Mouse (Mus musculus): ENCODE measurements around the gene Neurl4.
"Not testable (repeated sequence)": the region's sequence is repeated elsewhere in the genome, so short reads cannot be mapped to it uniquely, and the experiment has no call there.

Neurl4 gene

GRCm38 (mm10) chr11:69900471-69901405 lies at the start of gene Neurl4, which contains the start of gene 2810408A11Rik:
TSS of gene Neurl4 (plus strand) at chr11:69901072.
TSS of gene 2810408A11Rik (minus strand) at chr11:69900987.
- peak; percentile 93 for DNase-seq

GRCm38 (mm10) chr11:69853994-69854393 lies 46.9 kb upstream of the Neurl4 start:
- DNase-seq: peak; percentile 33

- DNase-seq: no peak
Observed at GRCm38 (mm10) chr11:69854680-69855079, 46.2 kb upstream of the Neurl4 start.

GRCm38 (mm10) chr11:69855347-69855746 lies 45.5 kb upstream of the Neurl4 start:
- peak; percentile 78 for DNase-seq

DNA sequence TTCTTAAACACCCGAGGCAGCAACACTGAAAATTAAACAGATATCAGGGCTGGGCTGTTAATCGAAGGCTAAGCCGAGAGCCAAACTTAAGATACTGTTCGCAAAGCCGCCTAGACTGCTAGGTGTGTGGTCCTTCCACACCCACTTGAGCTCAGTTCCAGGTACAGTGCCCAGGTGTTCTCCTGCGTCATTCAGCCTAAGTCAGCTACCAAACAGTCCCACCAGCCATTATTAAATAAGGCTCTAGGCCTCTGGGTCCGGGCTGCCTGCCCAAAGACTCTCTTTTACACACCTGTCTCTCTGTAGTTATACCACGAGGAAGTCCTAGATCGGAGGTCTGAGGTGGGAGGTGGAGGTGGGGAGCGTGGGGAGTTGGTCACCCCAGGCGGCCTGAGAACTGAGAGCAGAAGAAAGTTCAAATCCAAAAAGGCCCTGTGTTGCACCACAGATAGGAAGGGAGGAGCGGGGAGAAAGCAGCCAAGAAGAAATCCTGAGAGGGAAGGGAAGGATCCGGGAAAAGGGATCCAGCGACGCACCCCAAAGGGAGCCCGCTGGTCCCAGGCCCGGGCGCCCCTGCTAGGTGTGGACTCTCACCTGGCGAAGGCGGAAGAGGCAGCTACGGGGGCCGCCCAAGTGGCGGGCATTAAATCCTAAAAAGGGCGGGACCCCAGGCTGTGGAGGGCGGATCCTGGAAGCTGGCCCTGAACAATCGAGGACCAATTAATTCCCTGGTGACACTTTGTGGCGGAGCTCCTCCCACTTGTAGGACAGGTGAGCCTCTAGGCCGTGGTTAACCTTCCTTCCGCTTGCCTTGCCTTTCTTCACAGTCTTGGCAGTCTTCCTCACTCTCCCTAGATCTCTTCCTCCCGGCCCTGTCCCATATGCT lies 42.5 kb upstream of the Neurl4 start, which contains the start of gene Tnk1:
Gene Tnk1, minus strand, starts transcription at position 618 of the 886 bp plus-strand sequence.
- no peak for DNase-seq

DNA sequence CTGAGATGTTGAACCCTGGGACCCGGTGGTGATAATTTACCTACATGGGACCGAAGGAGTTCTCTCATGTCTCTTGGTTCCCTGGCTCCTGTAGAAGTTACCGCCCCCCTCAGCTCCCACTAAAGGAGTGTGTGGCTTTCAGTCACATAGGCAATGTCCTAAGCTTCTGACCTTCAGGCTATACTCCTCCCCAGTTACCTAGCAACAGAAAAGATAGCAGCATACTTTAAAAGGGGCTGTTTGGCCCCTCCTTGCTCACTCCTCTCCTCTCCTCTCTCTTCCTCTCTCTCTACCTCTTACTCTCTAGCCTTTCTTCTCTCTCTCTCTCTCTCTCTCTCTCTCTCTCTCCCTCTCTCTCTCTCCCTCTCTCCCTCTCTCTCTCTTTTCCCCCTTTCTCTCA lies 37.1 kb upstream of the Neurl4 start:
- not testable (repeated sequence) for DNase-seq

DNA sequence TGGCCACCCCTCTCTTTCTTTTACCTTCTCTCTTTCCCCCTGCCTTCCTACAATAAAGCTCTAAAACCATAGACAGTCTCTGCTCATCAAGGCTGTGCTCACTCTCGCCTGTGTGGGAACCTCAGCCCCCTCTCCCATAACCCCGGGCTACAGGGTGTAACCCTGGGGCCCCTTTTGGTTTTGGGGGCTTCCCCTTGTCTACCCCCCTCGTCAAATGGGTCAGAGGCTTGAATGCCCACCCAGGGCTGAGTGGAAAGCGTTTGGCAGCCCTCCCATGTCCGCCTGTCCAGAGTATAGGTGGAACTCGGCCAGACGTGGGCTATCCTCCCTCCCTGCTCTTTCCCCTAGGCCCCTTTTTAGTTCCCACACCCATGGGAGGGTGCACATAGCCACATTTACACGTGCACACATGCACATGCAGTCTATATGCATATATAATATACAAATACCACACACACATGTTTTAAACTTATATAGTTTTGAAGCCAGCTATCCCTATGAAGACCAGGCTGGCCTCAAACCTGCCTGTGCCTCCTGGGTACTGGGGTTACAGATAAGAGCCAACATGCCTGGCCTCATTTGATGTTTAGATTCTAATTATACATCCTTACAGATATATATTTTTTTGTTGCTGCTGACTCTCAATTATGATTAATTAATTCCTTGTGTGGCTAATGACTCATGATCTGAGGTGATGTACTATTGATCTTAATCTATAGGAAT lies 36.6 kb upstream of the Neurl4 start:
- DNase-seq: no peak

DNA sequence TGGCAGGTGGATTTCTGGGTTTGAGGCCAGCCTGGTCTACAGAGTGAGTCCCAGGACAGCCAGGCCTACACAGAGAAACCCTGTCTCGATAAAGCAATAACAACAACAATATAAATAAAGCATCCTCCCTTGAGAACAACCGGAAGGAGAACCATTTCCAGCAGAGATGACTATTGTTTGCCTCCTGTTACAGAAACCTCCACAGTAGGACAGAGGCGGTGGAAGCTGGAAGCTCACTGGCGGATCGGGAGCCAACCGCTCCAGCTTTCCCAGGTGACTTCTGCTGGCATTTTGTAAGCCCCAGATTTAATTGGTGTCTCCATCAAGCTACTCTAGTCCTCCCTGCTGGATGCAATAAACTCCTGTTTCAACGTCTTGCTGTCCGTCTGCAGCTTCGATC lies 35.3 kb upstream of the Neurl4 start:
- DNase-seq: no peak

GRCm38 (mm10) chr11:69867335-69867734 lies 33.5 kb upstream of the Neurl4 start:
- no peak for DNase-seq

GRCm38 (mm10) chr11:69870289-69871069 lies 30.4 kb upstream of the Neurl4 start:
- no peak for DNase-seq

GRCm38 (mm10) chr11:69871822-69872221 lies 29.1 kb upstream of the Neurl4 start:
- no peak for DNase-seq

GRCm38 (mm10) chr11:69872451-69872850 lies 28.4 kb upstream of the Neurl4 start:
- DNase-seq: no peak

GRCm38 (mm10) chr11:69876186-69876585 lies 24.7 kb upstream of the Neurl4 start:
- DNase-seq: peak; percentile 16

GRCm38 (mm10) chr11:69876867-69877266 lies 24.0 kb upstream of the Neurl4 start:
- DNase-seq: peak; percentile 95

DNA sequence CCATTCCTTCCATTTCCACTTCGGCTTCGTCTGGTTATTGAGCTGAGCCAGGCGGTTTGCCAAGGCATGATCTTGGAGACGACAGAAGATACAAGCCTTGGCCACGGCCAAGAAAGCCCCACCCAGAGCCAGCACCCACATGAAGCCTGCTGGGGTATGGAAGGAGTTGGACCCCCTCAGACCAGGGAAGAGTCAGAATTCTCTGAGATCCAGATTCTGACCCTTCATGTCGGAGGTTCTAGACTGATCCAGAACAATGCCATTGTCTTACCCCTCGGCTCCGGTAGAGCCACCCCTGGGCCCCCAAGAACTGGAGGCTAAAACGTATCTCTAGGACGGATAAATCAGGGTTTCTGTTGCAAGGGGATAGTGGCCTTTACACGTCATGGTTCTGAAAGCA lies 23.0 kb upstream of the Neurl4 start, which contains the start of gene Tmem95:
Gene Tmem95, minus strand, starts transcription at position 141 of the 400 bp plus-strand sequence.
- no peak for DNase-seq

GRCm38 (mm10) chr11:69878399-69878798 lies 22.5 kb upstream of the Neurl4 start:
- no peak for DNase-seq

DNA sequence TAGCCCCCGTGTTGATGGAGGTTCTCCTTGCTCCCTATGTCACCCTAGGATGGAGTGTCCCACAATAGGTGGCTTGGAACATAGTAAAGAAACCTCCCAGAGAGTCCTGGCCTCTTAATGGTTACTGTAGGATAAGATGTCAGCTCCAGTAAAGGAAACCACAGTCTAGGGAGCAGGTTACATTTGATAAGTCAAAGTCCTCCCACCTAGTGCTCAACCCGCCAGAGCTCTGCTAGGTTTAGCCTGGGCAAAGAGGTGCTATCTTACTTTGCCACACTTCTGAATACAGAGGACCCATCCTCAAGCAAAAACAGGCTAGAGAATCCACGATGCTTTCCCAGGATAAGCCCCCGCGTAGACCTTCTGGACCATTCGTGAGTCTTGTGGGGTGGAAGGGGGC lies 21.9 kb upstream of the Neurl4 start:
- no peak for DNase-seq

GRCm38 (mm10) chr11:69879711-69880110 lies 21.2 kb upstream of the Neurl4 start:
- no peak for DNase-seq

- DNase-seq: peak; percentile 69
Observed at GRCm38 (mm10) chr11:69880506-69880852, 20.4 kb upstream of the Neurl4 start.

GRCm38 (mm10) chr11:69880853-69881603 lies 19.8 kb upstream of the Neurl4 start, which contains the start of gene Kctd11:
TSS of gene Kctd11 (minus strand) at chr11:69881406.
- peak; percentile 81 for DNase-seq
